Mouse (Mus musculus) 3T3-L1 (cell line): Measurements from ENCODE around the gene Bola3.

Source experiments
- DNase-seq: peaks from one replicate; pipeline ENCODE4 v3.0.0-alpha.2; 2015; ENCODE audit warnings: low read depth, low spot score

Bola3 gene

GRCm38 (mm10) chr6:83394122-83394521 is 45.2 kb downstream of the Bola3 start:
- DNase-seq = no peak

- no peak for DNase-seq
These were observed 46.7 kb downstream of the Bola3 start for GRCm38 (mm10) chr6:83395544-83396229.

- no peak for DNase-seq
These were observed 47.8 kb downstream of the Bola3 start for GRCm38 (mm10) chr6:83396711-83397110.

- no peak for DNase-seq
These were observed 48.8 kb downstream of the Bola3 start for GRCm38 (mm10) chr6:83397728-83398127.

- DNase-seq = no peak
These were observed 50.8 kb downstream of the Bola3 start for GRCm38 (mm10) chr6:83399790-83400189.

GRCm38 (mm10) chr6:83403481-83403880 is 54.5 kb downstream of the Bola3 start:
- no peak for DNase-seq

- no peak for DNase-seq
These were observed 55.6 kb downstream of the Bola3 start for GRCm38 (mm10) chr6:83404571-83404970.

GRCm38 (mm10) chr6:83405511-83406064 is 56.6 kb downstream of the Bola3 start:
- no peak for DNase-seq

- no peak for DNase-seq
These were observed 59.6 kb downstream of the Bola3 start for GRCm38 (mm10) chr6:83408510-83408909.
